Mouse (Mus musculus) gastrocnemius, postnatal 14 days (tissue): ENCODE measurements around the gene Prdm1. TPM values are rescaled to one million over a fixed set of nuclear protein-coding genes. Genes with fewer than 3 reads are reported as not detected.

Source experiments
- DNase-seq: peaks from one replicate; pipeline ENCODE4 v3.0.0; 2021; ENCODE audit warnings: mixed read lengths
- intact Hi-C: fragments of 180-260 bp; cut with DNase I; formaldehyde crosslinking; loops from one replicate; pipeline ENCODE4 v1.15.1; 2025; ENCODE audit warnings: low total_unique reads
- total RNA-seq, 2 experiments: library from RNA; stranded (reverse); gene quantifications; 2 replicates each; pipeline ENCODE4 v1.2.3; 2021

Gene Prdm1
- total RNA-seq, 2 experiments from 2014 or later = 0.89 to 1.8 TPM

DNA sequence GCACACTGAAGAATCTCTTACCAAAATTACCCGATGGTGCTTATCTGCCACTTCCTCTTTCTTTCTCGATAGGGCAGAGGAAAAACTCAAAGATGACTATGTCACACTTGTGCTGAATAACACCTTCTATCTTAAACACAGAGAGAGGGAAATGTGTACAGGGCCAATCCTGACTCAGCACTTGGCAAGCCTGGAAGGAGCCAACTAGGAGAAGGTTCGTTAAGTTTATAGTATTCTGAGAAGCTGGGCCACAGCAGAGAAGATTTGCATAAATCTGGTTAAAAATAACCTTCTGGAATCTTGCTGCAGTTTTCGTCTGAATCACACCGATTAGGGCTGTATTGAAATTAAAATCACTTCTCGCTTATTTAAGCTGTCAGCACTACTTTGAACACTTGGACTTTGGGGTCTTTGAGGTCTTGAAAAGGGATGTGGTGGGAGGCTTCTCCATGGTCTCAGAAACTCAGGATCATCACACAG lies 93.6 kb downstream of the Prdm1 start:
- intact Hi-C loops = no loop called here
- DNase-seq = no peak

DNA sequence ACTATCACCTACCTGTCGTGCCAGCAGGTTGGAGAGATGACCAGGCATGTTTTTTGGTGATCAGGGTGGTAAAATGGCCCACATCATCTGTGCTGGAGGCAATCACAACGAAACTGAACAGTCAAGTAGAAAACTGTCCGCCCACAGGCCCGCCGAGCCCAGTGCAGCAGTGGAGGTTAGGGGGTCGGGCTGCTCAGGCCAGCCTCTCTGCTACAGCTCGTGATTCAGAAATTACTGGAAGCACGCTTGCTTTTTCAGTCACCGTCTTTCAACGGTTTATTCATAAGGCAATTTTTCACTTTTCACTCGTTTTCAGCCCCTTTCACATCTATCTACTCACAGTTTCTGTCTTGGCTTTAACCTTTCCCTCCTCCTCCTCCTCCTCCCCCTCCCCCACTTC lies 96.1 kb downstream of the Prdm1 start:
- DNase-seq = no peak
- intact Hi-C loops = no loop called here

DNA sequence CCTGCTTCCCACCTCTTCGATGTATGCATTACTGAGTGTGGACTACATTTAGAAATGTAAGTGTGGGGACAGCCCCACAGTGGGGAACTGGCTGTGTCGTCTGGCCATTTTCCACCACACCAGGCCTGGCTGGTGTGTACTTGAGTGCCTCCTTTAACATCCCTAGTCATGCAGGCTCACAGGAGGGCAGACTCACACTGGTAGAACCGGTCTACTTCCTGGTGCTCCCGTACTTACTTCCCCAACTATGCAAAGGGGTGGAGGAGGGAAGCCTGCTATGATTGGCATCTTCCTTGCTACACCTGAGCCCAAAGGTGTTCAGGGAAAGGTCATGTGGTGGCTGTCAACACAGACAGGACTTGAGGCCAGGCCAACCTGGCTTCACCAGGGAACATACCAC lies 96.6 kb downstream of the Prdm1 start:
- intact Hi-C loops = no loop called here
- no peak for DNase-seq

DNA sequence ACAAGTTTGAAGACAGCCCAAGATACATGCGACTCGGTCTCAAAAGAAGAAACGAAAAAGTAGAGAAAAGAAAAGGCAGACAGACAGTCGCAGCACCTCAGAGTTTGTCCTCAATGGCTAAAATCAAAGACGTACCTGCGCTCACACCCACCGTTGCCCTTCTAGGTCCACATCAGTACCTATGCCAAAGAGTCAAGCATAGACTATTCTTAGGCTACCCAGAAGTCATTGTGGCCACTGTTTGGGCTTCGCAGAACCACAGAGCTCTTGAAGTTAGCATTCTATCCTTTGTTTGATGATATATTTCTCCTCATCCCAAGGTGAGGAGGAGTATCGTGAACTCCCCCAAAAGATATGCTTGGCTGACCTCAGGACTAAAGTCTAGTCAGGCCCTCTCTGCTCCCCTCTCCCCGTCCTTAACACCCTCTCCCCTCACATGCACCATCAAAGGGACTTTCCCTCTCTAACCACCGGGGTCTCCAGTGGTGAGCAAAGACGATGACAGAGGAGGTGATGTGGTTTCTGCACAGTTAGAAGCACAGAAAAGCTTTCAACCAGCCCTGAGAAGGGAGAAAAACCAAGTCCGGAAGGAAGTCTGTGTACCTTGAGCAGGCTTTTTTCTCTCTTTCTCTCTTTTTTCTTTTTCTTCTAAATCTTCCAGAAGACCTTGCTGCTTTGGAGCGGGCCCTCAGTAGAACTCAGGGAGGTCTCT lies 99.0 kb downstream of the Prdm1 start:
- intact Hi-C loops = no loop called here
- DNase-seq = no peak

DNA sequence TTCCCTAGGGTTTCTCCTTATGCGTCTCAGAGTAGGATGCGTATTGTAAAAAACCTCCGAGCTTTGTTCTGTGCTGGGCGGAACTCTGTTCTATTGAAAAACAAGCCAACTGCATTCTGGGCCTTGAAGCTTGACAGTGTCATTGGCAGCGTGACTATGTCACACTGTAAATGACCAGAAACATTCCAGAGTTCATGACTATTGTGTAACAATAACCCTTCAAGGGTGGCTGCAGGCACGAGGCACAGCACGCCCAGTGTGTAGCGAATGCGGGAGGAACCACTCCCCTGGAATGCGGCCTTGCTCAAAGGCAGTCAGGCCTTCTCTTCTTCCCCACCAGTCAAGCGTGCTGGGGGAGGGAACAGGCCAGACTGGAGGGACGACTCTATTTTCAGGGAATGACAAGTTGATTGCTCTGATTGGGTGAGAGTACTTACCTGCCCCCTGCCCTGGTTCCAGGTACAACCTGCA lies 100.4 kb downstream of the Prdm1 start:
- no peak for DNase-seq
- intact Hi-C loops = no loop called here

DNA sequence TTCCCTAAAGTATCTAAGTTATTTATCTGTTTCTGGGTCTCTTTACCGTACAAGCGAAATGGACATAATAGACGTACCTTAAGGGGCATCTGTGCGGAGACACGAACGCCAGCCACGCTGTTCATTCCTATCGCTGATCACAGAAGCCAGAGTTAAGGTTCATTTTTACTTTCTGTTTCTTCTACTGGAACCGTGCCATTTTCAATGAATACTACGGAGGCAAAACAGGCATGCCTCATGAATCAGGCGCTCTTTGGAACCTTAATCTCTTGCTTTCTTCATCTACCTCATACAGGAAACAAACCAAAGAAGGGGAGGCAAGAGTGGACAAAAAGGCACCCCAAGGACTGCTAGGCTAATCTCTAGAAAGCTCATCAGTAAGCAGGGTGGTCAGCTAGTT lies 100.9 kb downstream of the Prdm1 start:
- no peak for DNase-seq
- intact Hi-C loops = no loop called here

DNA sequence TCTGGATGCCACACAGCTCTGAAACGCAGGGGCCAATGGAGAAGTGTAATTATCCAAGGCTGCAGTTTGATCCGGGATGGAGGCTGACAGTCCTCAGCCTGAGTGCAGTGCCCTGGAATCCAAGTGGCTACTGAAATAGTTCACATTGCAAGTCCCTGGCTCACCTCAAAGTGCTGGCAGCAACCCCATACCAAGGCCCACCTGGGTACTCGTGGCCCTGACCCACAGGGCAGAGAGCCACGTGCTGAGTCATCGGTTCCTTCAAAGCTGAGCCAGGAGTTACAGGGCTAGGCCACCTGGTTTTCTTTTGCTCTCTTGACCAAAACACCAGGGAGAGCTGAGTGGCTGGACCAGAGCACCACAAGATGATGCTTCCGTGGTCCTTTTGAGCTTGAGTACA lies 103.3 kb downstream of the Prdm1 start:
- intact Hi-C loops = no loop called here

DNA sequence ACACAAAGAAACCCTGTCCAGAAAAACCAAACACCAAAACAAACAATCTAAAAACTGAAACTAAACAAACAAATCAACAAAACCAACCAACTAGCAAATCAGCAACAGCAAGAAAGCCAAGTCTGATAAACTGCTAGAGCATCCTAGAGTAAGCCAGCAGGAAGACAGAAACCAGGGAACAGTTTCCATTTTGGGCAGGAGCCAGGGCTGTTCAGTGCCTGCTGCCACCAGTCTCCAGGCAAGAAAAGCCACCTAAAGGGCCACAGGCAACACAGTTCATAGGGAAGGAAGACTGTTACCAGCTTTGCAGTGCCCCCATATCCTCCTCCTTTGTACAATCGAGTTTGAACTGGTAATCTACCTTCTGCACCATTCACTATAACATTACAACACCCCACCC lies 106.4 kb downstream of the Prdm1 start:
- intact Hi-C loops = no loop called here

More for the DNA sequence above, 103.3 kb downstream of the Prdm1 start:
- DNase-seq = no peak

DNA sequence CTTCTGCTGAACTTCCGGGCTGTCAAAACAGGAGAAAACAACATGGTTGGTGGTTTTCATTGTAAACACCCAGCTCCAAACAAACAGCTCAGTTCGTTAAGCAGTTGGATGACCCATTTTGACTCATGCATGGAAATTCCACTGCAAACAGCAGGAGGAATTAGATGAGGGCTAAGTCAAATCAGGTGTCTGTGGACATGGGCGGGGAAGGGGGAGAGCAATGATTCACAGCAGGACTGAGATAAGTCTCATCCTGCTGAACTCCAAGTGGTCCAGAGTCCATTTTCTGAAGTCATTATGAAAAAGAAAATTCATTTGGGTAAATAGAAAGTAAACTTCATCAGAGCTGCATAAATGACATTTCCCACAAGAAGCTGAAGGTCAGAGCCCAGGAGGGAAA lies 108.1 kb downstream of the Prdm1 start:
- no peak for DNase-seq
- intact Hi-C loops = no loop called here

More for the DNA sequence above, 106.4 kb downstream of the Prdm1 start:
- DNase-seq = no peak

DNA sequence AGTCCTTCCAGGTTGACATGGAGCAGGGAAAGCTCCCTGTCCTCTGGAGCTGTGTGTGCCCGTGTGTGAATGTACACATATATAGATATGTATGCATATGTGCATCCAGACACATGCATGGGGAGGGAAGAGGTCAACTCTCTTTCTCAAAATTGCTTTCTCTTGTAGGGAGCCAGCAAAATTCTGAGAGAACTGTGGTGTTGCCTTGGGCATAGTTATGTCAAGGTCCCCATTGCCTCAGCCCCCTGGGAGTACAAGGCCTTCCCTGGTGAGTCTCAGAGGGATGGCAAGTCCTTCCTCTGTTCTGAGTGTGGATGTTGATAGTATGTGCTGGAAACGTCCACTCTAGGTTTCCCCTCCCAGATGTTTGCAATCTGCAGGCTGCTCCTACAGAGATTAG lies 109.4 kb downstream of the Prdm1 start:
- intact Hi-C loops = no loop called here
- DNase-seq = no peak

DNA sequence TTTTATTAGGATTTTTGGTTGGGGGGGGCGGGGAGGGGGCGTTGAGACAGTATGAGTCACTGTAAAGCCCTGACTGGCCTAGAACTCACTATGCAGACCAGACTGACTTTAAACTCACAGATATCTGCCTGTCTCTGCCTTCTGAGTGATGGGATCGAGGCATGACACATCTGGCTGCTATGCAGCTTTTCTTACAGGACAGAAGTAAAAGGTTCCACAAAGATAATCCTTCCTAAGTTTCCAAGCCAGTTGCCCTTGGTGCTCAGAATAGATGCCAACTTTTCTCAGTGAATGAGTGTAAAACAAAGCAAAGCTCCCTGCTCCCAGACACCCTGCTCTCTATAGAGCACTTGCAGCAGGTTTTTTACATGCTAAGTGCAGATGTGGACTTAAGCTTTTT lies 112.7 kb downstream of the Prdm1 start:
- no peak for DNase-seq
- intact Hi-C loops = no loop called here

DNA sequence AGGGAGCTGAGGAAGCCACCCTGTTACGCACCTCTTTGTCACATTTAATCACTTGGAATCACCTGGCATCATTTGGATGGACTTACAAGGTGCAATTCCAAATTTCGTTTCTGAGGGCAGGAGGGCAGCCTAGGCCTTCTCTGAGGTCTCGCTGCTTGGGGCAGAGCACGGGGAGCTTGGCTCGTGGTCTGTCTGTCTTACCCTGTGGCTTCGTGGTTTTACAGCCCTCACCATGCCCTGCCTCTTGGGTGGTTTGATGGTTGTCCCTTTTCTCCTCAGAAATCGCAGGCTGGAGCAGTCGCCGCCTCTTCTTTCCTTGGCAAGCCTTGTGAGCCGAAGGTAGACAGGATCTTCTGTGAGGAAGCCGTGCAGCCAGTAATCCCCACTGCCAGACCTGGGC lies 118.3 kb downstream of the Prdm1 start:
- DNase-seq = no peak
- intact Hi-C loops = no loop called here

DNA sequence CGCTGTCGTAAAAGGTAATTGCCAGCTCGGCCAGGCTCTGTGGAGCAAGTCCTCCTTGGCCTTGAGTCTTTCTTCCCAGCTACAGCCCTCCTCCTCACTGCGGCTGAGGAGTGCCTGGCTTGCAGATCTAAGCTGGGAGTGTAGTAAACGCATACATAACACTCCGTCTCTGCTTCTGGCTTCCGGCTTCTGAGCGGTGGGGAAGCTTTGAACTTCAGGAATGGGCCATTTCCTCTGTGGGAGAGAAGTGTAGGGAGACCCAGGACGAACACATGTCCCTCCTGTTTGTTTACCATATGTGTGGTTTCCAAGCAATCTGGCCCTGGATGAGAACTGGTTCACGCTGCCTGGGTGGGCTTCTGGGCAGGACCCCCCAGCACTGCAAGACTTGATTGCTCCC lies 119.2 kb downstream of the Prdm1 start:
- intact Hi-C loops = no loop called here

DNA sequence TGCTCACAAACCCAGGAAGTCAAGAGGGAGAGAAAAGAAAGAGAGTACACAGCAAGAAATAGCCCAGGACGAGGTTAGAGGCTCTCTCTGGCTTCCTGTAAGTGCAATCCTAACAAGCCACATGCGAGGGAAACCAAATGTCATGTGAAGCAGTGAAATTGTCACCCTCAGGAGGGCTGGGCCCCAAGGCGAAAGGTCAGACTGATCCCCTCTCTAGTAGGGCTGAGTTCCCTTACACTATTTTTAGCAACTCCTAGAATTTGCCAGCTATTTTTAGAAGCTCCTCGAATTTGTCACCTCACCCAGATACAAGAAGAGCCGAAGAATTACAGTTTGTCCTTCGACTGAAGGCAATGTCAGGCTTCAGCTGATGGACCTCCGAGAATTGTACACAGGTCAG lies 124.9 kb downstream of the Prdm1 start:
- no peak for DNase-seq

More for the DNA sequence above, 119.2 kb downstream of the Prdm1 start:
- no peak for DNase-seq

DNA sequence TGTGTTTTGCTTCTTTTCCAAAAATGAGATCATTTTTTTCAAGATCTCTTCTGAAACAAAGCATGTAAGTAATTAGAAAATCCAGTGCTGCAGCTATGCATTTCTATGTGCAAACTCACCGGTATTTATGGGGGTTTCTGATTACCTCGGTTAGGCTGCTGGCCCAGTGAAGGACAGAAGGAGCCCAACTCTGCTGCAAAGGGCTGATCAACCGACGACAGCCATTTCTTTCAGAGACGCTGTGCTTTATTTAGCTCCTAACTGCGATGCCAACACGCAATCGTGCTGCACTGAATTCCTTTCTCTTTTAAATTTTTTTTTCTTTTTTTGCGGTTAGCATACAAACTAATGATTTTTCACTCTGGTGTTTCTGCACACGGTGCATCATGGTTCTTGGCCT lies 126.7 kb downstream of the Prdm1 start:
- DNase-seq = no peak
- intact Hi-C loops = no loop called here

More for the DNA sequence above, 124.9 kb downstream of the Prdm1 start:
- intact Hi-C loops = no loop called here

DNA sequence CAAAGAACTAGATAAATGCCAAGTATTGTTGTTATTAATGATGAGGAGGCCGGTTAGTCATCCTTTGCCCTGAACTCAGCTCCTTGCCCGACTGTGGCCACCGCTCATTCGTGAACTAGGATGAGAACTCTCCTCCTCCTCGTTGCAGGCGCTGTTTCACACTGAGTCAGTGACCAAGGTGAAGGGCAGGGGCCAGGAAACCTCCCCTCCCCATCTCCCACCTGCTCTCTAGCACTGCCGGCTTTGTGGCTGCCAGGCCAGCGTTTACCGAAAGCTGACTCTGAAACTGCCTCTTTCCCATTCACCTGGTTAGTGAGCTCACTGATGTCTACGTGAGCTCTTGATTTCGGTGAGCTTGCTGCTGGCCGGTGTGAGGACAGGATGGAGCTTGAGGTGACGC lies 127.7 kb downstream of the Prdm1 start:
- DNase-seq = no peak
- intact Hi-C loops = no loop called here

DNA sequence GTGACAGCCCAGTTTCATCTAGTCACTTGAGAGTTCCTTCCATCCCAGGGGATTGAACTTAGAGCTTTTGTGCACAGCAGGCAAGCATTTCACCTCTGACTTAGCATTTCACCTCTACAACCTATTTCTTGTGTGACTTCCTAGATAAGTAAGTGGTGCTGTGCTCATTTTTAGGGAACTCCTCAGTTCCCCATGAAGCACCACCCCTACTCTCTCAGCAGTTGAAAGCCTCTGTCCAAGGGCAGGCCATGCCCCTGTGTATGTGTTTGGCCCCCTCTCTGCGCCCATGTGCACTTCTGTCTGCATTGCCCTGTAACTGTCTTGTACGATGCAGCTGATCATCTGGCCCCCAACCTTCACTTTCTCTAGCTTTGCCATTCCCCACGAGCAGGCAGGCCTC lies 128.2 kb downstream of the Prdm1 start:
- intact Hi-C loops = no loop called here
- no peak for DNase-seq

DNA sequence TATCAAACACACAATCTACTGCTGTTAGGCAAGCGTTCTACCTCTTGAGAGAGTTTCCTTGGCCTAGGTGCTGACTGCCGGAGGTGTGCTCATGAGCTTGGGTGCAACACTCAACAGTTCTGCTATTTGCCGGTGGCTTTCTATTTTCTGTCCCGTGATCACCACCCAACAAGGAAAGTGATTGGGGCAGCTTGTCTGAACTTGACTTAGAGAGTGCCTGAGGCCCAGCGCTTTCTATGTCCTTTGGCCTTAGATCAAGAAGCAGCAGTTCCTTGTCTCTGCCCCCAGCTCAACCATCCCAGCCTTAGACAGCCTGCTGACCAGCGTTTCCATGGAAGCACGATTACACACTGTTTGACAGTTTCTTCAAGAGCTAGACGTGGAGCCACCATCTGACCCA lies 135.4 kb downstream of the Prdm1 start:
- intact Hi-C loops = no loop called here
- DNase-seq = no peak

DNA sequence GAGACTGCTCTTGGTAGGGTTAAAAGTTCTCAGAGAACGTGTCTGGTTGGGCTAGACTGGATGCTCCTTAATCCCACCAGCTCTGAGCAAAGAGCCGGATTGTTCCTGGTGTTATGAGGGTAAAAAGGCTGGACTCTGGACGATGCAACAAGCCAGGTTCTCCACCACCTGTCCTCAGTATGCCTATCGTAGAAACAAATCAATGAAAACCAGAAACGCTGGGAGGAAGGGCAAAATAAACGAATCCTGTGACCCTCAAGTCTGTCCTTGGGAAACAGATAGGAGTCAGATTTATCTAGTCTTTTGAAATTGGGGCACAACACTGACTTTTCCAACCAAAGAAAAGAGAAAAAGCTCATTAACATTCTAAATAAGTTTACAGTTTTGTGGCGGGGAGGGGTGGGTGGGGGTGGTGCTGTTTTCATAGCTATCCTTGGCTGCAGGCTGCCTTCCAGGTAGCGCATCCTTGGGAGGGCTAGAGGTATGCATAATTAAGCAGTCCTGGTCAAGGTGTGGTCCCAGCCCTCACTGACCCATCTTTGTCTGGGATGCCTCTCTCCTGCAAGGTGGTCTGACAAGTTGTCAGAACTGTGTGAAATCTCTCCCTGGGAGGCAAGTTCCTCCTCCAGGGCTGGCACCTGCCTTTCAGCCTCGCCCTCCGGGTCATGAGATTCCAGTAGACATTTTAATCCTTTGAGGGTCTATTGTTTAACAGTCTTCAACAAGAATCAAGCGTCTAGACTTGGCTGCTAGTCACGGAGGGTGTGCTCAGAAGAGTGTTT lies 136.6 kb downstream of the Prdm1 start:
- intact Hi-C loops = no loop called here
- no peak for DNase-seq

DNA sequence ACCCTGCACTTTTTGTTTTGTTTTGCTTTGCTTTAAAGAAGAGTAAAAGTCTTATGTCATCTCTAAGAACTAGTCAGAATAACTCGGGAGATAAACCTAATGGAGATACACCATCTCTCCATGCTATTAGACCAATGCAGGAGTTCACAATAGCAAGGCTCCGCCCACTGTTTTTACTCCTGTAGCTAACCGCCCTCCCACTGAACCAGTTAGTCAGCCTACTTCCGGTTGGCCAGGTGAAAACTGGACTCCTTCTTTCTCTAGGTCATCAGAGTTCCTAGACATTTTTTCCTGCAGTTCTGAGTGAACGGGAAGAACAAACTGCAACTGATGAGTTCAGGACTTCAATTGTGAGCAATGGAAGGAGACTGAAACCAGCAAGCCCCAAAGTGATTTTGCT lies 138.0 kb downstream of the Prdm1 start:
- intact Hi-C loops = no loop called here
- DNase-seq = no peak

DNA sequence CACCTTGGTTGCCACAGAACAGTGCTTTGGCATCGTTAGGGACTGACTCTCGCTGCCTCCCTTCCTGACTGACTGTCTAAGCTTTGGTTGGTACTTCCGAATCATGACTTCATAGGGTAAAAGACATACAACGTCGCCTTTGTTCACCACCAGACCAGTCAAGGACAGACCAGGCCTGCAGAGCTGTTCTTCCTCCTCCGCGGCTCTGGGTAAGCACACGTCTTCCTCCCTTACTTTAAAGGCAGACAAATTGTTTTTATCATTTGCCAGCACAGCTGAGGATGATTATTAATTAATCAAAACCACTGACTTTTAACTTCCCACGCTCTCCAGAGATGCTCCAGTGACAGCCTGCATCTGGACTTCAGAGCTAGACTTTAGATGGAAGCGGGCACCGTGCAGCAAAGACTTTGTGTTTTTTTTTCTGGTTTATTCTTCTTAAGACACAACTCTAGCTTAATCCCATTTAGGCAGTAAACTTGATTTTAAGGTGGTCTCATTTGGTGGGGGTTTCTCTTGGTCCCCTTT lies 139.5 kb downstream of the Prdm1 start:
- intact Hi-C loops = no loop called here
- no peak for DNase-seq
